Mouse (Mus musculus) kidney, embryonic 15.5 days (tissue): ENCODE measurements around the gene Pbx1. TPM values are rescaled to one million over a fixed set of nuclear protein-coding genes. Genes with fewer than 3 reads are reported as not detected.
A peak's percentile ranks its signal among the peaks of the same experiment; 100 is the strongest.

ENCODE experiments used
- ATAC-seq: fragments of 200-750 bp; cut with Nextera tagmentation; replicated peaks from 2 replicates; pipeline ENCODE4 v1.8.0; 2017; ENCODE audit warnings: moderate TSS enrichment; ENCODE audit not compliant: low FRiP score
- H3K27ac ChIP-seq: fragments of 300-500 bp; sonication (generic); 2 replicates; pipeline ENCODE4 v1.5.1; 2015; ENCODE audit warnings: mild to moderate bottlenecking, inconsistent platforms
- H3K27me3 ChIP-seq: fragments of 300-500 bp; sonication (generic); 2 replicates; pipeline ENCODE4 v1.6.1; 2015; ENCODE audit warnings: inconsistent platforms
- H3K36me3 ChIP-seq: fragments of 300-500 bp; sonication (generic); 2 replicates; pipeline ENCODE4 v1.6.1; 2015; ENCODE audit warnings: inconsistent platforms
- H3K4me1 ChIP-seq: fragments of 300-500 bp; sonication (generic); 2 replicates; pipeline ENCODE4 v1.6.1; 2015; ENCODE audit warnings: inconsistent platforms
- H3K4me2 ChIP-seq: fragments of 300-500 bp; sonication (generic); 2 replicates; pipeline ENCODE4 v1.6.1; 2015; ENCODE audit warnings: moderate library complexity, mild to moderate bottlenecking, inconsistent platforms
- H3K4me3 ChIP-seq: fragments of 300-500 bp; sonication (generic); replicated peaks from 2 replicates; pipeline ENCODE4 v1.5.1; 2015; ENCODE audit warnings: mild to moderate bottlenecking, inconsistent platforms
- H3K9ac ChIP-seq: fragments of 300-500 bp; sonication (generic); 2 replicates; pipeline ENCODE4 v1.6.1; 2015; ENCODE audit warnings: mild to moderate bottlenecking, inconsistent platforms
- H3K9me3 ChIP-seq: fragments of 300-500 bp; sonication (generic); replicated peaks from 2 replicates; pipeline ENCODE4 v1.6.1; 2016; ENCODE audit warnings: inconsistent platforms
- WGBS: fragments of 180-500 bp; shearing (Covaris S2); methylation state at CpG from one replicate; pipeline ENCODE4 v1.1.7; 2015; ENCODE audit warnings: mixed read lengths; 5-methylcytosine and 5-hydroxymethylcytosine counted together
- polyA plus RNA-seq: library from polyadenylated mRNA; unstranded; fragments of >200 nt; fragmentation: Nextera tagmentation; extraction: Ambion mirVana; gene quantifications from 2 replicates; pipeline ENCODE4 v1.2.1, GENCODE M21; 2015

Gene Pbx1
- polyA plus RNA-seq, 1 experiment from 2014 or later: 81.9 TPM

GRCm38 (mm10) chr1:168094671-168095070 is 337.4 kb downstream of the Pbx1 start:
- H3K4me1 ChIP-seq: no peaks in the 10 kb centered on the region
- H3K36me3 ChIP-seq: no peaks in the 10 kb centered on the region
- H3K4me2 ChIP-seq: no peak overlapping the region
- 0 out of 2 replicates have a peak, but pooled peaks cover under 1% of the 10 kb centered on the region for H3K9me3 ChIP-seq
- 0 out of 2 replicates have a peak, but pooled peaks cover 6% of the 10 kb centered on the region for H3K27me3 ChIP-seq
- H3K27ac ChIP-seq: no peak overlapping the region
- H3K4me3 ChIP-seq: no peak overlapping the region
- 39% methylated on average over 4 of the region's 4 CpGs for WGBS
- ATAC-seq: no peak
- H3K9ac ChIP-seq: no peak overlapping the region

GRCm38 (mm10) chr1:168093044-168093443 is 339.0 kb downstream of the Pbx1 start:
- 78% methylated on average over 2 of the region's 2 CpGs for WGBS
- no peak for ATAC-seq
- no peak overlapping the region for H3K4me2 ChIP-seq
- H3K9me3 ChIP-seq: no peaks in the 10 kb centered on the region
- H3K9ac ChIP-seq: no peak overlapping the region
- H3K4me3 ChIP-seq: no peak overlapping the region
- H3K4me1 ChIP-seq: no peaks in the 10 kb centered on the region; the same call in 1 of the 2 replicates
- no peaks in the 10 kb centered on the region for H3K36me3 ChIP-seq
- H3K27ac ChIP-seq: no peak overlapping the region
- 0 out of 2 replicates have a peak, but pooled peaks cover 6% of the 10 kb centered on the region for H3K27me3 ChIP-seq

- ATAC-seq: no peak
- Histone ChIP-seq H3K4me3 (no peak overlapping the region), H3K27ac (no peak overlapping the region), H3K27me3 (0 out of 2 replicates have a peak, but pooled peaks cover 9% of the 10 kb centered on the region), H3K36me3 (no peaks in the 10 kb centered on the region), H3K9me3 (no peaks in the 10 kb centered on the region), H3K9ac (no peak overlapping the region), H3K4me2 (no peak overlapping the region), H3K4me1 (no peaks in the 10 kb centered on the region; the same call in 1 of the 2 replicates)
- WGBS: 54% methylated on average over 4 of the region's 4 CpGs
Measured at GRCm38 (mm10) chr1:168091627-168092026, 340.4 kb downstream of the Pbx1 start.

GRCm38 (mm10) chr1:168088680-168089079 is 343.4 kb downstream of the Pbx1 start:
- no peak overlapping the region for H3K4me2 ChIP-seq
- H3K4me3 ChIP-seq: no peak overlapping the region
- H3K4me1 ChIP-seq: no peaks in the 10 kb centered on the region; the same call in 1 of the 2 replicates
- 48% methylated on average over 7 of the region's 7 CpGs for WGBS
- no peak overlapping the region for H3K27ac ChIP-seq
- 0 out of 2 replicates have a peak, but pooled peaks cover 9% of the 10 kb centered on the region for H3K27me3 ChIP-seq
- no peaks in the 10 kb centered on the region for H3K36me3 ChIP-seq
- no peaks in the 10 kb centered on the region for H3K9me3 ChIP-seq
- H3K9ac ChIP-seq: no peak overlapping the region
- 0 out of 2 replicates have a peak, but pooled peaks have one; percentile 18 for ATAC-seq

GRCm38 (mm10) chr1:168079394-168079767 is 352.7 kb downstream of the Pbx1 start:
- Histone ChIP-seq H3K9ac (no peak overlapping the region), H3K4me2 (no peak overlapping the region), H3K9me3 (no peaks in the 10 kb centered on the region), H3K27ac (no peak overlapping the region), H3K36me3 (no peaks in the 10 kb centered on the region), H3K4me3 (no peak overlapping the region), H3K27me3 (no peaks in the 10 kb centered on the region), H3K4me1 (no peaks in the 10 kb centered on the region)
- 82% methylated on average over 6 of the region's 6 CpGs for WGBS
- ATAC-seq: no peak

GRCm38 (mm10) chr1:168078746-168079393 is 353.2 kb downstream of the Pbx1 start:
- Histone ChIP-seq H3K27ac (no peak overlapping the region), H3K4me2 (no peak overlapping the region), H3K4me1 (no peaks in the 10 kb centered on the region), H3K9me3 (no peaks in the 10 kb centered on the region), H3K9ac (no peak overlapping the region), H3K36me3 (no peaks in the 10 kb centered on the region), H3K4me3 (no peak overlapping the region), H3K27me3 (no peaks in the 10 kb centered on the region)
- ATAC-seq: no peak
- 83% methylated on average over 10 of the region's 10 CpGs for WGBS

- Histone ChIP-seq H3K4me1 (peaks cover 6% of the 10 kb centered on the region), H3K9me3 (no peaks in the 10 kb centered on the region), H3K4me3 (no peak overlapping the region), H3K27ac (no peak overlapping the region), H3K36me3 (no peaks in the 10 kb centered on the region), H3K4me2 (no peak overlapping the region), H3K9ac (no peak overlapping the region), H3K27me3 (no peaks in the 10 kb centered on the region)
- ATAC-seq: no peak
- 48% methylated on average over 5 of the region's 5 CpGs for WGBS
Measured at GRCm38 (mm10) chr1:168071974-168072373, 360.1 kb downstream of the Pbx1 start.

- H3K4me1 ChIP-seq: peaks cover 6% of the 10 kb centered on the region
- H3K27ac ChIP-seq: no peak overlapping the region
- no peak overlapping the region for H3K4me2 ChIP-seq
- H3K9me3 ChIP-seq: no peaks in the 10 kb centered on the region
- H3K27me3 ChIP-seq: no peaks in the 10 kb centered on the region
- no peak for ATAC-seq
- H3K9ac ChIP-seq: no peak overlapping the region
- WGBS: 83% methylated on average over 6 of the region's 6 CpGs
- H3K36me3 ChIP-seq: no peaks in the 10 kb centered on the region
- H3K4me3 ChIP-seq: no peak overlapping the region
Measured at GRCm38 (mm10) chr1:168070273-168070910, 361.7 kb downstream of the Pbx1 start.

- no peak overlapping the region for H3K4me2 ChIP-seq
- H3K27me3 ChIP-seq: no peaks in the 10 kb centered on the region
- 67% methylated on average over 5 of the region's 5 CpGs for WGBS
- H3K4me1 ChIP-seq: peaks cover 6% of the 10 kb centered on the region
- no peak overlapping the region for H3K4me3 ChIP-seq
- no peak for ATAC-seq
- no peak overlapping the region for H3K9ac ChIP-seq
- H3K27ac ChIP-seq: no peak overlapping the region
- no peaks in the 10 kb centered on the region for H3K9me3 ChIP-seq
- no peaks in the 10 kb centered on the region for H3K36me3 ChIP-seq
Measured at GRCm38 (mm10) chr1:168069740-168070139, 362.3 kb downstream of the Pbx1 start.
